Mouse (Mus musculus) ES-Bruce4 (cell line): Measurements from ENCODE around the gene Zcchc10. TPM values are rescaled to one million over a fixed set of nuclear protein-coding genes. Genes with fewer than 3 reads are reported as not detected.
"Not testable (repeated sequence)": the region's sequence is repeated elsewhere in the genome, so short reads cannot be mapped to it uniquely, and the experiment has no call there.

ENCODE experiments used
- H3K27ac ChIP-seq: 2 replicates; pipeline ENCODE4 v1.5.1; 2012; ENCODE audit warnings: low read length, inconsistent platforms; ENCODE audit not compliant: insufficient read depth
- H3K27me3 ChIP-seq: 2 replicates; pipeline ENCODE4 v1.6.1; 2012; ENCODE audit warnings: mild to moderate bottlenecking, low read length, inconsistent platforms; ENCODE audit not compliant: control insufficient read depth, poor library complexity, insufficient read depth, severe bottlenecking
- H3K36me3 ChIP-seq: 2 replicates; pipeline ENCODE4 v1.6.1; 2012; ENCODE audit warnings: inconsistent platforms, mild to moderate bottlenecking, low read length, moderate library complexity; ENCODE audit not compliant: control insufficient read depth, poor library complexity, insufficient read depth, severe bottlenecking
- H3K4me1 ChIP-seq: one replicate; pipeline ENCODE4 v1.8.1; 2011; ENCODE audit warnings: low read length; ENCODE audit not compliant: control insufficient read depth, insufficient read depth
- H3K4me3 ChIP-seq: 2 replicates; pipeline ENCODE4 v1.5.1; 2011; ENCODE audit warnings: low read depth, mild to moderate bottlenecking, low read length
- H3K9ac ChIP-seq: 2 replicates; pipeline ENCODE4 v1.6.1; 2012; ENCODE audit warnings: low read depth, mild to moderate bottlenecking, inconsistent platforms; ENCODE audit not compliant: poor library complexity, severe bottlenecking
- H3K9me3 ChIP-seq: replicated peaks from 2 replicates; pipeline ENCODE4 v1.6.1; 2012; ENCODE audit warnings: mild to moderate bottlenecking, low read length, inconsistent platforms; ENCODE audit not compliant: control insufficient read depth, poor library complexity, insufficient read depth, severe bottlenecking
- CTCF ChIP-seq: IDR thresholded peaks from one replicate; pipeline ENCODE4 v1.8.1; 2011; ENCODE audit warnings: low read depth, low read length
- EP300 ChIP-seq: IDR thresholded peaks from 2 replicates; pipeline ENCODE4 v1.6.1; 2011; ENCODE audit warnings: low read depth, low read length; ENCODE audit not compliant: insufficient read depth
- POLR2A ChIP-seq: IDR thresholded peaks from one replicate; pipeline ENCODE4 v1.8.1; 2011; ENCODE audit warnings: low read length; ENCODE audit not compliant: insufficient read depth
- polyA plus RNA-seq: library from polyadenylated mRNA; stranded (reverse); fragments of >200 nt; gene quantifications from 2 replicates; pipeline ENCODE4 v1.2.4, GENCODE M21; 2011; ENCODE audit warnings: low read depth; ENCODE audit not compliant: missing spikeins, insufficient read depth, insufficient read length

Gene Zcchc10
- polyA plus RNA-seq, 1 experiment, result 30.7 TPM

DNA sequence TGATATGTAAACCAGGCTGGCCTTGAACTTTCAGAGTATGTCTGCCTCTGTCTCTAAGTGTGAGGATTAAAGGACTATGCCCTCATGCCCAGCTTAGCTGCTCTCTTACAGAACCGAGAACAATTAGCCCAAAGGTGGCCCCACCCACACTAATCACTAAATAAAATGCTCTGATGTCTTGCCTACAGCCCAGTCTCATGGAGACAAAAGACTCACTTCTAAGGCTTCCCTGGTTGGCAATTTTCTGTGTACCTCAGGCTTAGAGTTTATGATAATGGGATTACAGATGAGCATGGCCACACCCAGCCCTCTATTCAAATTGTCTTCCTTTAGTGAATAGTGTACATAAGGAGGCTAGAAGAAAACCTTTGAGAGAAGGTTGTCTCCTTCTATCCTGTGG, 13.1 kb upstream of the Zcchc10 start:
- H3K27ac ChIP-seq, result peak overlapping the region; percentile 33; the same call in 1 of the 2 replicates
- H3K4me1 ChIP-seq, result no peaks in the 10 kb centered on the region
- no peak overlapping the region for H3K9ac ChIP-seq
- no peaks in the 10 kb centered on the region for H3K9me3 ChIP-seq
- H3K4me3 ChIP-seq, result no peak overlapping the region
- H3K36me3 ChIP-seq, result no peaks in the 10 kb centered on the region
- no peak for TF ChIP-seq CTCF
- no peak for TF ChIP-seq EP300
- TF ChIP-seq POLR2A, result no peak
- H3K27me3 ChIP-seq, result no peaks in the 10 kb centered on the region

- not testable (repeated sequence) for H3K4me1 ChIP-seq, H3K4me3 ChIP-seq, H3K27ac ChIP-seq, H3K9ac ChIP-seq, H3K27me3 ChIP-seq, H3K9me3 ChIP-seq, H3K36me3 ChIP-seq
These were observed 11.7 kb upstream of the Zcchc10 start for GRCm38 (mm10) chr11:53312823-53313222.

- no peaks in the 10 kb centered on the region for H3K27me3 ChIP-seq
- H3K27ac ChIP-seq, result no peak overlapping the region
- H3K36me3 ChIP-seq, result no peaks in the 10 kb centered on the region
- no peak for TF ChIP-seq CTCF
- TF ChIP-seq EP300, result no peak
- H3K4me1 ChIP-seq, result no peaks in the 10 kb centered on the region
- no peak overlapping the region for H3K9ac ChIP-seq
- H3K9me3 ChIP-seq, result no peaks in the 10 kb centered on the region
- H3K4me3 ChIP-seq, result no peak overlapping the region
These were observed 9.7 kb upstream of the Zcchc10 start for GRCm38 (mm10) chr11:53314770-53315173.

- Histone ChIP-seq H3K27me3 (no peaks in the 10 kb centered on the region), H3K27ac (no peak overlapping the region), H3K36me3 (no peaks in the 10 kb centered on the region), H3K9ac (no peak overlapping the region), H3K9me3 (no peaks in the 10 kb centered on the region), H3K4me3 (no peak overlapping the region), H3K4me1 (no peaks in the 10 kb centered on the region)
- TF ChIP-seq POLR2A (no peak), EP300 (no peak), CTCF (no peak)
These were observed 7.5 kb upstream of the Zcchc10 start for GRCm38 (mm10) chr11:53316996-53317395.

- no peak overlapping the region for H3K4me3 ChIP-seq
- H3K9me3 ChIP-seq, result no peaks in the 10 kb centered on the region
- H3K4me1 ChIP-seq, result no peaks in the 10 kb centered on the region
- no peaks in the 10 kb centered on the region for H3K36me3 ChIP-seq
- H3K27ac ChIP-seq, result no peak overlapping the region
- TF ChIP-seq POLR2A, result no peak
- TF ChIP-seq EP300, result no peak
- no peak for TF ChIP-seq CTCF
- H3K9ac ChIP-seq, result no peak overlapping the region
- no peaks in the 10 kb centered on the region for H3K27me3 ChIP-seq
These were observed 6.4 kb upstream of the Zcchc10 start for GRCm38 (mm10) chr11:53318041-53318440.

- H3K4me1 ChIP-seq, H3K4me3 ChIP-seq, H3K27ac ChIP-seq: not testable (repeated sequence)
These were observed 5.9 kb upstream of the Zcchc10 start for GRCm38 (mm10) chr11:53318568-53318967.

GRCm38 (mm10) chr11:53319867-53320266, 4.6 kb upstream of the Zcchc10 start:
- not testable (repeated sequence) for H3K9ac ChIP-seq, H3K4me3 ChIP-seq, H3K4me1 ChIP-seq, H3K27me3 ChIP-seq, H3K27ac ChIP-seq, H3K9me3 ChIP-seq, H3K36me3 ChIP-seq

More at GRCm38 (mm10) chr11:53318568-53318967, 5.9 kb upstream of the Zcchc10 start:
- H3K27me3 ChIP-seq, H3K36me3 ChIP-seq, H3K9ac ChIP-seq, H3K9me3 ChIP-seq: not testable (repeated sequence)
